Mouse (Mus musculus): ENCODE measurements around the gene Wdr95. TPM values are rescaled to one million over a fixed set of nuclear protein-coding genes. Genes with fewer than 3 reads are reported as not detected.

Wdr95 gene
- 0.41 and 0.68 TPM in 2 replicates for polyA plus RNA-seq (2015; fragmentation: Nextera tagmentation; extraction: Ambion mirVana)

GRCm38 (mm10) chr5:149527999-149528729 lies at the start of gene Wdr95:
Gene Wdr95 (plus strand): TSS chr5:149528679.
- peak within 1 kb of the TSS; percentile 51 for H3K4me2 ChIP-seq
- H3K4me3 ChIP-seq = peak within 1 kb of the TSS; percentile 4; the same call in 1 of the 2 replicates
- 5% methylated on average over 29 of the region's 29 CpGs for WGBS
- ATAC-seq = peak; percentile 67
- no peaks in the 10 kb centered on the region for H3K36me3 ChIP-seq (ENCODE audit: poor library complexity, severe bottlenecking)
- no peaks in the 10 kb centered on the region for H3K27me3 ChIP-seq
- H3K9me3 ChIP-seq (replicated peaks) = no peaks in the 10 kb centered on the region
- peak within 1 kb of the TSS; percentile 94 for H3K27ac ChIP-seq
- H3K9ac ChIP-seq = peak within 1 kb of the TSS; percentile 31; the same call in 1 of the 2 replicates
- H3K4me1 ChIP-seq = peaks cover 59% of the 10 kb centered on the region

DNA sequence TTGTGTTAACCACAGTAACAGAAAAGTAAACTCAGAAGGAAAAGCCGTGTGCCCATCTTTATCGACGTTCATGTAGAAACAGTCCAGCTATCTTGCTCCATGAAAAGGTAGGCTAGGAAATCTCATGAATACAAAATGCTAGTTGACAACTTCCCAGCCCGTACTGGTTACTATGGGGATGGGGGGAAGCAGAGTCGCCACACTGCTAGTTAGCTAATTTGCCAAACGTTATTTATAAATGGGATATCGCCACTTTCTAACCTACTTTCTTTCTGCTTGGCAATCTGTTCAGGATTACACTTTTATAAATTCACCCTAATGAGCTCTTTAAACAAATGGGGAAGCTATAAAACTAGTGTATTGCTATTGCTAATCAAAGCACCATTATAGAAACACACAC lies 46.6 kb upstream of the Wdr95 start:
- H3K9ac ChIP-seq = no peak overlapping the region
- H3K4me3 ChIP-seq = no peak overlapping the region
- peaks cover 7% of the 10 kb centered on the region; the same call in 1 of the 2 replicates for H3K4me1 ChIP-seq
- 82% methylated on average over 7 of the region's 7 CpGs for WGBS
- no peak overlapping the region for H3K4me2 ChIP-seq
- H3K36me3 ChIP-seq (ENCODE audit: poor library complexity, severe bottlenecking) = no peaks in the 10 kb centered on the region
- no peak for ATAC-seq
- H3K27me3 ChIP-seq = no peaks in the 10 kb centered on the region
- H3K27ac ChIP-seq = no peak overlapping the region
- 0 out of 2 replicates have a peak, but pooled peaks cover 2% of the 10 kb centered on the region for H3K9me3 ChIP-seq (replicated peaks)

- 70% methylated on average over 12 of the region's 12 CpGs for WGBS
- H3K4me2 ChIP-seq = no peak overlapping the region
Measured at GRCm38 (mm10) chr5:149483321-149484052, 45.0 kb upstream of the Wdr95 start.

DNA sequence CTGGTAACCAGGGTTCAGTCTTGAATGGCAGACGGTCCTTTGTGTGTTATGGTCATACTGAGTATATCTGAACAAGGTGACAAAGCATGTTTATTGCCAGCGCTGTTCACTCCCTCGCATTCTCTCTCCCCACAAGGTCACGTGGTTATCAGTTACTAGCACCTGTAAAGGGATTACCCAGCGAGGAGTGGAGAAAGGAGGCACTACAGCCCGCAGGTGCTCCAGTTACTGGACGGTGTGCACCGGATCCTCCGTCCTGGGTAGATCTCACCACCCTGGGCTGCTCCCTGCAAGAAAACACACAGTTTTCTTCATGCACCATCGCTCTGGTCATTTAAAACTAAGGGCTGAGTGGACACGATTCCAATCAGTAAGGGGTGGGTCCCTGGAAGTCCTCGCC lies 44.2 kb upstream of the Wdr95 start:
- Histone ChIP-seq H3K4me2 (no peak overlapping the region), H3K27me3 (no peaks in the 10 kb centered on the region), H3K4me3 (no peak overlapping the region), H3K9me3 (replicated peaks) (0 out of 2 replicates have a peak, but pooled peaks cover 2% of the 10 kb centered on the region), H3K36me3 (ENCODE audit: poor library complexity, severe bottlenecking) (no peaks in the 10 kb centered on the region), H3K4me1 (peaks cover 24% of the 10 kb centered on the region), H3K27ac (0 out of 2 replicates have a peak overlapping the region, but pooled peaks have one; percentile 25), H3K9ac (no peak overlapping the region)
- 80% methylated on average over 12 of the region's 12 CpGs for WGBS
- no peak for ATAC-seq

More at GRCm38 (mm10) chr5:149483321-149484052, 45.0 kb upstream of the Wdr95 start:
- no peak for ATAC-seq
- Histone ChIP-seq H3K27me3 (no peaks in the 10 kb centered on the region), H3K36me3 (ENCODE audit: poor library complexity, severe bottlenecking) (no peaks in the 10 kb centered on the region), H3K9me3 (replicated peaks) (0 out of 2 replicates have a peak, but pooled peaks cover 2% of the 10 kb centered on the region), H3K4me3 (no peak overlapping the region), H3K27ac (no peak overlapping the region), H3K9ac (no peak overlapping the region), H3K4me1 (peaks cover 17% of the 10 kb centered on the region)

- no peak overlapping the region for H3K4me2 ChIP-seq
- ATAC-seq = no peak
- H3K9me3 ChIP-seq (replicated peaks) = 0 out of 2 replicates have a peak, but pooled peaks cover 2% of the 10 kb centered on the region
- H3K27ac ChIP-seq = no peak overlapping the region
- 89% methylated on average over 6 of the region's 6 CpGs for WGBS
- no peak overlapping the region for H3K4me3 ChIP-seq
- no peak overlapping the region for H3K9ac ChIP-seq
- H3K4me1 ChIP-seq = peaks cover 36% of the 10 kb centered on the region
- no peaks in the 10 kb centered on the region for H3K36me3 ChIP-seq (ENCODE audit: poor library complexity, severe bottlenecking)
- no peaks in the 10 kb centered on the region for H3K27me3 ChIP-seq
Measured at GRCm38 (mm10) chr5:149485447-149485846, 43.0 kb upstream of the Wdr95 start.

GRCm38 (mm10) chr5:149488360-149489021 lies 40.0 kb upstream of the Wdr95 start:
- 7% methylated on average over 11 of the region's 11 CpGs for WGBS
- Histone ChIP-seq H3K27me3 (no peaks in the 10 kb centered on the region), H3K4me1 (peaks cover 43% of the 10 kb centered on the region), H3K9me3 (replicated peaks) (no peaks in the 10 kb centered on the region), H3K4me2 (peak overlapping the region; percentile 58), H3K36me3 (ENCODE audit: poor library complexity, severe bottlenecking) (no peaks in the 10 kb centered on the region), H3K27ac (peak overlapping the region; percentile 99), H3K9ac (no peak overlapping the region), H3K4me3 (no peak overlapping the region)
- peak; percentile 64 for ATAC-seq

DNA sequence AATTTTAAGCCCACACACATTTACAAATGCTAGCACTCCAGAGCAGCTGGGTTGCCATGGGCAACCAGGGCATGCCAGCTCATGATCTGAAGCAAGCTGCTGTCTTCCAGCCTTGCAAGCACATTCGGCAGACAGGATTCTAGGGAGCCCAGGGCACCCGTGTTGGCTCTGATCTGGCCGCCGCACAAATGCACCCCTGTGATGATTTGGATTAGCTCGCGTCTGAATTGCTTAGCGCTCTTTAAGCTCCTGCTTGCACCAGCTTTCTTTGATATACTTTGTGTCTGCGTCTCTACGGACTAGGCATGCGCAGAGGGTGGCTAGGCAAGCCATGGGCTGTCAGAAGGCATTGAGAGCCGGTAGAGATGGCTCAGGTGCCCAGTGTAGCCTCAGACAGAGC lies 39.3 kb upstream of the Wdr95 start:
- H3K27ac ChIP-seq = peak overlapping the region; percentile 99
- peaks cover 43% of the 10 kb centered on the region for H3K4me1 ChIP-seq
- ATAC-seq = peak; percentile 94
- peak overlapping the region; percentile 58 for H3K4me2 ChIP-seq
- H3K9me3 ChIP-seq (replicated peaks) = no peaks in the 10 kb centered on the region
- H3K9ac ChIP-seq = peak overlapping the region; percentile 63
- WGBS = 1% methylated on average over 11 of the region's 11 CpGs
- no peaks in the 10 kb centered on the region for H3K36me3 ChIP-seq (ENCODE audit: poor library complexity, severe bottlenecking)
- H3K27me3 ChIP-seq = no peaks in the 10 kb centered on the region
- H3K4me3 ChIP-seq = peak overlapping the region; percentile 33

GRCm38 (mm10) chr5:149490275-149490674 lies 38.2 kb upstream of the Wdr95 start:
- Histone ChIP-seq H3K9me3 (replicated peaks) (no peaks in the 10 kb centered on the region), H3K4me1 (peaks cover 38% of the 10 kb centered on the region), H3K4me2 (no peak overlapping the region), H3K27me3 (no peaks in the 10 kb centered on the region), H3K27ac (peak overlapping the region; percentile 99), H3K9ac (no peak overlapping the region; the same call in 1 of the 2 replicates), H3K36me3 (ENCODE audit: poor library complexity, severe bottlenecking) (no peaks in the 10 kb centered on the region), H3K4me3 (no peak overlapping the region)
- 54% methylated on average over 15 of the region's 15 CpGs for WGBS
- no peak for ATAC-seq

- Histone ChIP-seq H3K4me3 (no peak overlapping the region), H3K36me3 (ENCODE audit: poor library complexity, severe bottlenecking) (no peaks in the 10 kb centered on the region), H3K9me3 (replicated peaks) (no peaks in the 10 kb centered on the region), H3K9ac (peak overlapping the region; percentile 41), H3K4me2 (peak overlapping the region; percentile 27), H3K27ac (peak overlapping the region; percentile 91), H3K27me3 (no peaks in the 10 kb centered on the region), H3K4me1 (peaks cover 36% of the 10 kb centered on the region)
- peak; percentile 26 for ATAC-seq
- 15% methylated on average over 6 of the region's 6 CpGs for WGBS
Measured at GRCm38 (mm10) chr5:149495655-149496054, 32.8 kb upstream of the Wdr95 start.

GRCm38 (mm10) chr5:149496401-149497066 lies 31.9 kb upstream of the Wdr95 start:
- H3K4me1 ChIP-seq = peaks cover 35% of the 10 kb centered on the region
- H3K4me3 ChIP-seq = no peak overlapping the region
- no peaks in the 10 kb centered on the region for H3K36me3 ChIP-seq (ENCODE audit: poor library complexity, severe bottlenecking)
- WGBS = 25% methylated on average over 12 of the region's 12 CpGs
- peak overlapping the region; percentile 91 for H3K27ac ChIP-seq
- no peaks in the 10 kb centered on the region for H3K27me3 ChIP-seq
- H3K9me3 ChIP-seq (replicated peaks) = no peaks in the 10 kb centered on the region
- 0 out of 2 replicates have a peak overlapping the region, but pooled peaks have one; percentile 5 for H3K9ac ChIP-seq
- ATAC-seq = peak; percentile 81
- H3K4me2 ChIP-seq = no peak overlapping the region

- H3K4me1 ChIP-seq = peaks cover 34% of the 10 kb centered on the region
- H3K4me3 ChIP-seq = no peak overlapping the region
- H3K9ac ChIP-seq = no peak overlapping the region
- ATAC-seq = no peak
- H3K27ac ChIP-seq = no peak overlapping the region
- H3K27me3 ChIP-seq = no peaks in the 10 kb centered on the region
- no peaks in the 10 kb centered on the region for H3K36me3 ChIP-seq (ENCODE audit: poor library complexity, severe bottlenecking)
- WGBS = 48% methylated on average over 4 of the region's 4 CpGs
- H3K9me3 ChIP-seq (replicated peaks) = no peaks in the 10 kb centered on the region
- no peak overlapping the region for H3K4me2 ChIP-seq
Measured at GRCm38 (mm10) chr5:149499936-149500335, 28.5 kb upstream of the Wdr95 start.

Data from forebrain, embryonic 13.5 days (tissue).